Mouse (Mus musculus): ENCODE measurements around the gene Rab17. TPM values are rescaled to one million over a fixed set of nuclear protein-coding genes. Genes with fewer than 3 reads are reported as not detected.

The Rab17 gene
- total and polyA plus RNA-seq, 3 experiments, result not detected

DNA sequence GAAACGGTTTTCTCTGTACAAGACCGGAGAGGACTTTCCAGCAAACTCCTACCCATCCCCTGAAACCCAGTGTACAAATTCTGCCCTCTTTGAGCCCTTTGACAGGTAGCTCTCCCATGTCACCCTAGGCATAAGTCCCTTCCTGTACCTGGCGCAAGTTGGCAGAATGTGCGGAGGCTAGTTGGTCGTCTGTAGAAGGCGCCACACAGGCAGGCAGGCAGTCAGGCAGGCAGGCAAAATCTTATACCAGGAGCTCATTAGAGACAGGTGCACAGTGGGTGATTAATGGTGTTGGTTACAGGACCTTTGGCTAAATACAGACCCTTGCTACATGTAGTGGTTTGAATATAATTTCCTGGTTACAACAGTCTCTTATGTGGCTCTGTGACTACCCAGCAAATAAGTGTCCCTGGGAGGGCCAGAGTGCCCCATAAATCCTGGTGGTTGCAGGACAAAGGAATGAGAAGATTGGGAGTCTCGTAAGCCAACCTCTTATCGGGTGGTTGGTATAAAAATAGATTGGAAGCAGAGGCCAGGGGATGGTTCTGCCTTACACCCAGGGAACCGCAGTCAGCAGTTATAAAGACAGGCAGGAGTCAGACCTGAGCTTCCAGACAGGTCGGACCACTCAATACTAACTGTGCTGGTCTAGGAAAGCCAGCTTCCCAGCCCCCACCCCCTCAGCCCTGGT lies 30.6 kb upstream of the Rab17 start:
- Histone ChIP-seq H3K9me3 (replicated peaks; ENCODE audit: insufficient read depth, low read length) (no peaks in the 10 kb centered on the region), H3K36me3 (ENCODE audit: control insufficient read depth in 1 of 2, insufficient read depth in 2 of 2, low read length in 2 of 2) (no peaks in the 10 kb centered on the region), H3K79me2 (ENCODE audit: control insufficient read depth, insufficient read depth, low read length, poor library complexity) (no peaks in the 10 kb centered on the region), H3K9ac (ENCODE audit: control insufficient read depth, low read depth, low read length, poor library complexity, severe bottlenecking) (no peak overlapping the region), H3K4me1 (ENCODE audit: control insufficient read depth in 1 of 2, insufficient read depth in 2 of 2, low read length in 2 of 2) (no peaks in the 10 kb centered on the region), H3K27me3 (ENCODE audit: control insufficient read depth in 1 of 2, insufficient read depth in 2 of 2, low read length in 2 of 2) (no peaks in the 10 kb centered on the region; a peak in 1 of 4 replicates), H3K27ac (ENCODE audit: control insufficient read depth, low read depth, low read length) (no peak overlapping the region), H3K4me3 (ENCODE audit: control insufficient read depth in 1 of 2, insufficient read depth in 1 of 2, low read depth in 2 of 2, low read length in 2 of 2) (no peak overlapping the region)
- DNase-seq (ENCODE audit: low read depth, low spot score), result no peak
- TF ChIP-seq ZC3H11A (IDR thresholded peaks at IDR 0.05; ENCODE audit: low read depth, low read length) (no peak), NRF1 (IDR thresholded peaks at IDR 0.05; ENCODE audit: insufficient read depth, low read depth, low read length, poor library complexity, severe bottlenecking) (no peak), TCF12 (IDR thresholded peaks at IDR 0.05; ENCODE audit: low read depth, low read length) (no peak)

DNA sequence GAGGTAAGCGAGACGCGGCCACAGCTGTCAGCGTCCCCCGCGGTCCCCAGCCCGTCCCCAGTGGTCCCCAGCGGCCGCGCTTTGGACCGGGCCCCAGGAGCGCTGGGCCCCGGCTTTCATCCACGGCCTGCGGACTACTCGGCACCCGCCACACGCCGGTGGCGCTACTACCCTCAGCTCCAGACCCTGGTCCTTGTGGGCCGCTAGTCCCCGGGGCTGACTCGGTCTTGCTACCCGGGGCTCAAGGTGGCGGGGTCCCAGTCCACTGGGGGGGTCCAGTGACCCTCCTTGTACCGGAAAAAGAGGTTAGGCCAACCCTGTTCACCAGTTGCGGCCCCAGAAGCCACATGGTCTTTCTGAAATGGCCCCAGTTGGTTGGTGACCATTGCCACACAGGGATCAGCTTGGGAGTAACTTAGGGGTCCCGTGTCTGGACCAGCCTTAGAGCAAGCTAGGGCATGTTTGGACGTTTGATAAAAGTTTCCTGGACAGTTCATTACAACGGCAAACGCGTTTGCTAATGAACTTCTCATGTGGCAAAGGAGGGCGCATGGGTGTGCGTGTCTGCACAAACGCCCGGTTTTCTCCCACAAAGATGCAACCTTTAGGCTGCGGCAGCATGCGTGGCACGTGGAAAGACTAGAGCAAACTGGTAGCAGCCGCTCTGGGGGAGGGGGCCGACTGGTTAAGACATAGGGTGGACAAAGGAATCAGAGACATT lies 29.6 kb upstream of the Rab17 start:
- Histone ChIP-seq H3K4me1 (ENCODE audit: control insufficient read depth in 1 of 2, insufficient read depth in 2 of 2, low read length in 2 of 2) (no peaks in the 10 kb centered on the region), H3K27me3 (ENCODE audit: control insufficient read depth in 1 of 2, insufficient read depth in 2 of 2, low read length in 2 of 2) (no peaks in the 10 kb centered on the region; a peak in 1 of 4 replicates), H3K36me3 (ENCODE audit: control insufficient read depth in 1 of 2, insufficient read depth in 2 of 2, low read length in 2 of 2) (no peaks in the 10 kb centered on the region), H3K27ac (ENCODE audit: control insufficient read depth, low read depth, low read length) (no peak overlapping the region), H3K9ac (ENCODE audit: control insufficient read depth, low read depth, low read length, poor library complexity, severe bottlenecking) (no peak overlapping the region), H3K79me2 (ENCODE audit: control insufficient read depth, insufficient read depth, low read length, poor library complexity) (no peaks in the 10 kb centered on the region), H3K9me3 (replicated peaks; ENCODE audit: insufficient read depth, low read length) (no peaks in the 10 kb centered on the region), H3K4me3 (ENCODE audit: control insufficient read depth in 1 of 2, insufficient read depth in 1 of 2, low read depth in 2 of 2, low read length in 2 of 2) (no peak overlapping the region)
- TF ChIP-seq CTCF (IDR thresholded peaks at IDR 0.05 in 2 of 3, conservative IDR thresholded peaks at IDR 0.05 in 1 of 3; ENCODE audit: control insufficient read depth in 1 of 3, insufficient read depth in 1 of 3, low read depth in 2 of 3, low read length in 3 of 3, poor library complexity in 1 of 3, severe bottlenecking in 1 of 3) (no peak), MAX (IDR thresholded peaks at IDR 0.05; ENCODE audit: low read length) (no peak), ZMIZ1 (IDR thresholded peaks at IDR 0.05; ENCODE audit: low read depth, low read length) (no peak), POLR2AphosphoS2 (IDR thresholded peaks at IDR 0.05; ENCODE audit: low read length) (no peak)
- DNase-seq (ENCODE audit: low read depth, low spot score), result no peak

DNA sequence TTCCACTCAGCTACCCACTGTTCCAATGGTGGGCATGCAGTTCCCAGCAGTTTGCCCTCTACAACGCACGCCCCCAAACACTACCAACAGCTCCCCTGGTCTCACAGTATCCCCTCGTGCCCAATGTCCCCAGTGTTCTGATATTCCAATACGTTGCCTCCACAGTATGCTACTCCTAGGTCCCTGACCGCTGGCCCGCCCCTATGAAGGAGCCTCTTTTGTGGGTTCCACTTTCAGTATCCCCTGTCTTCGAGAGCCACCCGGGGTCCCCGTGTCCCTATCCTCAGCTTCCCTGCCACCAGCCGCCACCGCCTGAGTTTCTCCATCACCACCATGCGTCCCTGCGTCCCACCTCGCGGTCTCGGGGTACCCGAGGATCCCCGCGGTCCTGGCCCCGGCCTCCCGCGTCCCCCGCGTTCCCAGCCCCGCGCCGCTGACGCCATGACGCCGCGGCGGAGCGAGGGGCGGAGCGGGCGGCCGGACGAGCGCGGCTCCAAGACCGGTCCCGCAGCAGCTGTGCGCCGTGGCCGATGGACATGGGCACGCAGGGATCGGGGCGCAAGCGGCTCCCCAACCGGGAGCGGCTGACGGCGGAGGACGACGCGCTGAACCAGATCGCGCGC lies 28.9 kb upstream of the Rab17 start, which contains the start of gene Lrrfip1:
Gene Lrrfip1 (plus strand): TSS at position 470 of the 623 bp plus-strand sequence.
- Histone ChIP-seq H3K9me3 (replicated peaks; ENCODE audit: insufficient read depth, low read length) (no peaks in the 10 kb centered on the region), H3K4me3 (ENCODE audit: control insufficient read depth in 1 of 2, insufficient read depth in 1 of 2, low read depth in 2 of 2, low read length in 2 of 2) (no peak within 1 kb of the TSS), H3K36me3 (ENCODE audit: control insufficient read depth in 1 of 2, insufficient read depth in 2 of 2, low read length in 2 of 2) (no peaks in the 10 kb centered on the region), H3K27me3 (ENCODE audit: control insufficient read depth in 1 of 2, insufficient read depth in 2 of 2, low read length in 2 of 2) (no peaks in the 10 kb centered on the region; a peak in 1 of 4 replicates), H3K79me2 (ENCODE audit: control insufficient read depth, insufficient read depth, low read length, poor library complexity) (no peaks in the 10 kb centered on the region), H3K4me1 (ENCODE audit: control insufficient read depth in 1 of 2, insufficient read depth in 2 of 2, low read length in 2 of 2) (no peaks in the 10 kb centered on the region), H3K9ac (ENCODE audit: control insufficient read depth, low read depth, low read length, poor library complexity, severe bottlenecking) (no peak within 1 kb of the TSS), H3K27ac (ENCODE audit: control insufficient read depth, low read depth, low read length) (no peak within 1 kb of the TSS)
- DNase-seq (ENCODE audit: low read depth, low spot score), result no peak
- TF ChIP-seq MAX (IDR thresholded peaks at IDR 0.05; ENCODE audit: low read length) (no peak), RAD21 (IDR thresholded peaks at IDR 0.05; ENCODE audit: low read depth, low read length) (no peak), NELFE (IDR thresholded peaks at IDR 0.05; ENCODE audit: low read depth, low read length) (no peak), RCOR1 (IDR thresholded peaks at IDR 0.05; ENCODE audit: low read depth, low read length) (no peak), SMC3 (IDR thresholded peaks at IDR 0.05; ENCODE audit: low read depth, low read length) (no peak), SIN3A (IDR thresholded peaks at IDR 0.05; ENCODE audit: low read length) (no peak), UBTF (IDR thresholded peaks at IDR 0.05; ENCODE audit: borderline replicate concordance, insufficient read depth, low read depth, low read length) (no peak), KAT2A (conservative IDR thresholded peaks at IDR 0.05; ENCODE audit: low read depth, low read length) (no peak), TCF12 (IDR thresholded peaks at IDR 0.05; ENCODE audit: low read depth, low read length) (no peak), CHD2 (IDR thresholded peaks at IDR 0.05; ENCODE audit: low read length) (no peak), USF2 (IDR thresholded peaks at IDR 0.05; ENCODE audit: borderline replicate concordance in 1 of 2, insufficient read depth in 1 of 2, low read depth in 1 of 2, low read length in 2 of 2) (no peak), CTCF (IDR thresholded peaks at IDR 0.05 in 2 of 3, conservative IDR thresholded peaks at IDR 0.05 in 1 of 3; ENCODE audit: control insufficient read depth in 1 of 3, insufficient read depth in 1 of 3, low read depth in 2 of 3, low read length in 3 of 3, poor library complexity in 1 of 3, severe bottlenecking in 1 of 3) (no peak), ZC3H11A (IDR thresholded peaks at IDR 0.05; ENCODE audit: low read depth, low read length) (no peak), EP300 (IDR thresholded peaks at IDR 0.05; ENCODE audit: low read depth in 1 of 2, low read length in 2 of 2) (no peak), GABPA (IDR thresholded peaks at IDR 0.05; ENCODE audit: low read depth, low read length) (no peak), MXI1 (IDR thresholded peaks at IDR 0.05; ENCODE audit: low read depth, low read length) (no peak), ZMIZ1 (IDR thresholded peaks at IDR 0.05; ENCODE audit: low read depth, low read length) (no peak), ZNF384 (IDR thresholded peaks at IDR 0.05; ENCODE audit: low read depth, low read length) (no peak)

Measured in MEL (cell line).